ENCODE assay signal across 13 mouse cellular contexts in the genomic region with DNA sequence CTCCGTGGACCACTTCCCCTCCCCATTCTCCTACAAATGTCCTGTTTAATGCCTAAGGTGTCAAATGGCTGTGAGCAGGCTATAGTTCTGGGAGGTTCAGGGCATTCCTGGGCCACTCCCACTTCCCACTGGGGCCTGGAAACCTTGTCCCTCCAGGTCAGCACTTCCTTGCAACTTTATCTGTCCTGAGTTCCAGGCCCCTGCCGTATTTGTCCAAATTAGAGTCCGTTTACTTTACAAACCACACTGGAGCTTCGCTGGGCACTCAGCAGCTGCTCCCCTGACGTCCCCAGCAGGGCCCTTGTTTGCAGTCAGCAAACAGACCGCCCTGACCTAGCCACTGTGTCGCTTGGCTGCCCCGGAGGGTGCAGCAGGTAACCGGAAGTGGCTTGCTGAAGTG. TPM values are rescaled to one million over a fixed set of nuclear protein-coding genes. Genes with fewer than 3 reads are reported as not detected.
DNase-seq lines count a peak whose midpoint lies in the region; ATAC-seq and TF ChIP-seq lines count a peak whose summit lies in the region.
"Had no signal": no experiment of that assay in that cellular context is flagged by ENCODE, and none has a peak within 500 bp of the region (broad histone marks: within the 10 kb centered on the region; RNA-seq: fewer than 3 reads in every experiment).

No protein-coding gene starts in this region.

- no peaks in the 10 kb centered on the region for H3K9me3 ChIP-seq in intestine, postnatal 0 days (ENCODE audit: control insufficient read depth)
- no peaks in the 10 kb centered on the region for H3K9me3 ChIP-seq in lung, embryonic 16.5 days (ENCODE audit: control insufficient read depth, low read length)
- no peaks in the 10 kb centered on the region for H3K9me3 ChIP-seq in midbrain, embryonic 16.5 days (replicated peaks; ENCODE audit: control insufficient read depth, low read length, poor library complexity, severe bottlenecking)
- H3K9me3 ChIP-seq: hindbrain, embryonic 13.5 days had no signal

- 0 out of 2 replicates have a peak overlapping the region, but pooled peaks have one; percentile 2 for H3K27ac ChIP-seq in intestine, postnatal 0 days (ENCODE audit: low read depth, low read length)
- peak overlapping the region; percentile 50; the same call in 1 of the 2 replicates for H3K27ac ChIP-seq in lung, embryonic 16.5 days (ENCODE audit: low read length)
- H3K27ac ChIP-seq in midbrain, embryonic 16.5 days (ENCODE audit: low read length): no peak overlapping the region
- H3K27ac ChIP-seq: hindbrain, embryonic 13.5 days had no signal

- no peaks in the 10 kb centered on the region for H3K27me3 ChIP-seq in intestine, postnatal 0 days (replicated peaks; ENCODE audit: control insufficient read depth, insufficient read depth, low read length)
- no peaks in the 10 kb centered on the region for H3K27me3 ChIP-seq in lung, embryonic 16.5 days (ENCODE audit: control insufficient read depth, insufficient read depth, low read depth, low read length)
- H3K27me3 ChIP-seq in midbrain, embryonic 16.5 days (ENCODE audit: control insufficient read depth, insufficient read depth, low read depth, low read length): peaks cover 4% of the 10 kb centered on the region

- no peaks in the 10 kb centered on the region for H3K4me1 ChIP-seq in intestine, postnatal 0 days (replicated peaks; ENCODE audit: control insufficient read depth, insufficient read depth, low read length)
- peaks cover 8% of the 10 kb centered on the region for H3K4me1 ChIP-seq in lung, embryonic 16.5 days (replicated peaks; ENCODE audit: control insufficient read depth, insufficient read depth, low read length)
- H3K4me1 ChIP-seq in midbrain, embryonic 16.5 days (ENCODE audit: control insufficient read depth, insufficient read depth, low read length): no peaks in the 10 kb centered on the region

- peak; percentile 39; the same call in 1 of the 2 replicates for ATAC-seq in intestine, postnatal 0 days
- ATAC-seq in lung, embryonic 16.5 days (ENCODE audit: low read depth): peak; percentile 87
- ATAC-seq in midbrain, embryonic 16.5 days: no peak

- peak; percentile 7 for DNase-seq in urinary bladder, postnatal 14 days (ENCODE audit: low spot score)
- DNase-seq in urinary bladder, postnatal 25 days (ENCODE audit: low spot score): no peak
- peak; percentile 74 for DNase-seq in yolk sac, embryonic 10.5 days (ENCODE audit: low spot score)
- DNase-seq in retina, postnatal 1 day: no peak
- no peak for DNase-seq in gastrocnemius, postnatal 4 days (ENCODE audit: low spot score in 2 of 2)
- DNase-seq: gastrocnemius, postnatal 10 days; right cerebral cortex, postnatal 25 days; thymus, postnatal 14 days had no signal

- no peak overlapping the region for H3K9ac ChIP-seq in intestine, postnatal 0 days (ENCODE audit: low read depth, low read length)
- H3K9ac ChIP-seq in lung, embryonic 16.5 days (ENCODE audit: low read length): no peak overlapping the region
- H3K9ac ChIP-seq in midbrain, embryonic 16.5 days (ENCODE audit: low read depth, low read length): no peak overlapping the region
- H3K9ac ChIP-seq: hindbrain, embryonic 13.5 days had no signal

- 8% methylated on average over 9 of the region's 9 CpGs for WGBS in intestine, postnatal 0 days
- 5% methylated on average over 9 of the region's 9 CpGs for WGBS in lung, embryonic 16.5 days
- 24% methylated on average over 9 of the region's 9 CpGs for WGBS in midbrain, embryonic 16.5 days

- H3K36me3 ChIP-seq in intestine, postnatal 0 days (ENCODE audit: control insufficient read depth, insufficient read depth): no peaks in the 10 kb centered on the region
- H3K36me3 ChIP-seq in lung, embryonic 16.5 days (ENCODE audit: control insufficient read depth, insufficient read depth, low read length): no peaks in the 10 kb centered on the region
- H3K36me3 ChIP-seq in midbrain, embryonic 16.5 days (ENCODE audit: control insufficient read depth, insufficient read depth, low read length): no peaks in the 10 kb centered on the region
- H3K36me3 ChIP-seq: hindbrain, embryonic 13.5 days had no signal

- H3K4me2 ChIP-seq in intestine, postnatal 0 days (replicated peaks; ENCODE audit: low read depth): peak overlapping the region; percentile 27; the same call in 1 of the 2 replicates
- no peak overlapping the region for H3K4me2 ChIP-seq in lung, embryonic 16.5 days (ENCODE audit: low read depth, low read length)
- H3K4me2 ChIP-seq in midbrain, embryonic 16.5 days (ENCODE audit: low read length): no peak overlapping the region
- H3K4me2 ChIP-seq: hindbrain, embryonic 13.5 days had no signal

- no peak overlapping the region for H3K4me3 ChIP-seq in intestine, postnatal 0 days (ENCODE audit: low read depth, low read length)
- no peak overlapping the region for H3K4me3 ChIP-seq in lung, embryonic 16.5 days (ENCODE audit: low read length)
- H3K4me3 ChIP-seq in midbrain, embryonic 16.5 days (ENCODE audit: low read depth, low read length): no peak overlapping the region
- H3K4me3 ChIP-seq: hindbrain, embryonic 13.5 days; myocyte had no signal

- no peak for TF ChIP-seq CTCF in intestine, postnatal 0 days (IDR thresholded peaks at IDR 0.05; ENCODE audit: low read depth)

RNA-seq across cellular contexts. Expression of a gene that starts 36.3 kb away (rescaled TPM):
- 64.9 and 66.6 TPM in 2 replicates for polyA plus RNA-seq in intestine, postnatal 0 days (2015; fragmentation: Nextera tagmentation; extraction: Ambion mirVana)
- polyA plus RNA-seq in lung, embryonic 16.5 days (2015; fragmentation: Nextera tagmentation; extraction: Ambion mirVana): 118 and 121 TPM in 2 replicates
- 112 and 116 TPM in 2 replicates for polyA plus RNA-seq in midbrain, embryonic 16.5 days (2015; fragmentation: Nextera tagmentation; extraction: Ambion mirVana)
- total RNA-seq in gastrocnemius, postnatal 4 days (2021): 10 to 100 TPM; 37.6 to 39.0 TPM

RNA-seq across cellular contexts. Expression of a gene that starts 51.4 kb away (rescaled TPM):
- polyA plus RNA-seq in intestine, postnatal 0 days (2015; fragmentation: Nextera tagmentation; extraction: Ambion mirVana): 29.9 and 32.3 TPM in 2 replicates
- 20.2 and 21.0 TPM in 2 replicates for polyA plus RNA-seq in lung, embryonic 16.5 days (2015; fragmentation: Nextera tagmentation; extraction: Ambion mirVana)
- 28.4 and 31.2 TPM in 2 replicates for polyA plus RNA-seq in midbrain, embryonic 16.5 days (2015; fragmentation: Nextera tagmentation; extraction: Ambion mirVana)
- 10 to 100 TPM; 20.6 to 21.0 TPM for total RNA-seq in gastrocnemius, postnatal 4 days (2021)

Comparison
In these comparisons a context has a peak if more than half of its experiments do, and no peak if none do; other contexts are left out.
1. DNase-seq: peak in urinary bladder, postnatal 14 days (single experiment) and yolk sac, embryonic 10.5 days (single experiment); none in urinary bladder, postnatal 25 days (single experiment), retina, postnatal 1 day (single experiment) and gastrocnemius, postnatal 4 days (0 of 2).